Mouse (Mus musculus): ENCODE data around the gene Erlec1.

DNA sequence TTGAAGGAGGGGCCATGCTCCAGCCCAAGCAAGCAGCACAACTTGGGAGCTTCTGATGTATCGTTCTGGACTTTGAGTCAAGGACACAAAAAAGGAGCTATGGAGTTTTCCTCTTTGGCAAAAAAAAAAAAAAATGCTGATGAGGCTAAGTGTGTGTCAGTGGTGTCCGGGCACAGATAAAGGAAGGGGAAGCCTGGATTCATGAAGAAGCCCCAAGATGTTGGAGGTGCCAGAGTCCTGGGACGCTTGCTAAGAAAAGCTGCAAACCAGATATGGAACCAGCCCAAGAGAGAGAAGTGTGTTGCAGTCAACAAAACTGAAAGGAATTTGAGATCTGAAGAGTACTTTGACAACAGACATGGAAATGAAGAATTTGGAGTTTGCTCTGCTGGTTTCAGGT, 41.8 kb downstream of the Erlec1 start:
- no peak for TF ChIP-seq CTCF (IDR thresholded peaks at IDR 0.05; ENCODE audit: control insufficient read depth, insufficient read depth, low read length)
- no peak for TF ChIP-seq POLR2A (IDR thresholded peaks at IDR 0.05; ENCODE audit: borderline replicate concordance, control insufficient read depth, low read depth, low read length)
